Mouse (Mus musculus): Measurements from ENCODE around the gene Celf2.
A peak's percentile ranks its signal among the peaks of the same experiment; 100 is the strongest.

Gene Celf2

GRCm38 (mm10) chr2:6911932-6912331 is 597.4 kb downstream of the Celf2 start:
- no peak for DNase-seq (ENCODE audit: low spot score)

- DNase-seq (ENCODE audit: low spot score) = no peak
Measured at GRCm38 (mm10) chr2:6909921-6910320, 599.4 kb downstream of the Celf2 start.

- DNase-seq (ENCODE audit: low spot score) = no peak
Measured at GRCm38 (mm10) chr2:6904411-6904810, 605.0 kb downstream of the Celf2 start.

- DNase-seq (ENCODE audit: low spot score) = no peak
Measured at GRCm38 (mm10) chr2:6903251-6903763, 606.1 kb downstream of the Celf2 start.

GRCm38 (mm10) chr2:6896896-6897295 is 612.5 kb downstream of the Celf2 start:
- DNase-seq (ENCODE audit: low spot score) = no peak

GRCm38 (mm10) chr2:6893597-6893996 is 615.8 kb downstream of the Celf2 start:
- DNase-seq (ENCODE audit: low spot score) = no peak

GRCm38 (mm10) chr2:6893095-6893494 is 616.3 kb downstream of the Celf2 start:
- no peak for DNase-seq (ENCODE audit: low spot score)

GRCm38 (mm10) chr2:6884796-6885711 is 624.3 kb downstream of the Celf2 start:
- no peak for DNase-seq (ENCODE audit: low spot score)

- no peak for DNase-seq (ENCODE audit: low spot score)
Measured at GRCm38 (mm10) chr2:6883996-6884795, 625.2 kb downstream of the Celf2 start.

- no peak for DNase-seq (ENCODE audit: low spot score)
Measured at GRCm38 (mm10) chr2:6882236-6882885, 627.0 kb downstream of the Celf2 start.

GRCm38 (mm10) chr2:6880941-6881575 is 628.3 kb downstream of the Celf2 start:
- DNase-seq (ENCODE audit: low spot score) = no peak

- no peak for DNase-seq (ENCODE audit: low spot score)
Measured at GRCm38 (mm10) chr2:6877094-6877493, 632.3 kb downstream of the Celf2 start.

GRCm38 (mm10) chr2:6876547-6876946 is 632.8 kb downstream of the Celf2 start:
- no peak for DNase-seq (ENCODE audit: low spot score)

- DNase-seq (ENCODE audit: low spot score) = no peak
Measured at GRCm38 (mm10) chr2:6875071-6875611, 634.2 kb downstream of the Celf2 start.

- DNase-seq (ENCODE audit: low spot score) = no peak
Measured at GRCm38 (mm10) chr2:6874266-6874955, 635.0 kb downstream of the Celf2 start.

GRCm38 (mm10) chr2:6873711-6874110 is 635.7 kb downstream of the Celf2 start:
- no peak for DNase-seq (ENCODE audit: low spot score)

- no peak for DNase-seq (ENCODE audit: low spot score)
Measured at GRCm38 (mm10) chr2:6872894-6873255, 636.5 kb downstream of the Celf2 start.

- DNase-seq (ENCODE audit: low spot score) = peak; percentile 82
Measured at GRCm38 (mm10) chr2:6872131-6872893, 637.1 kb downstream of the Celf2 start.

- DNase-seq (ENCODE audit: low spot score) = no peak
Measured at GRCm38 (mm10) chr2:6871281-6872130, 637.9 kb downstream of the Celf2 start.

All from testis, postnatal 10 days (tissue).